Mouse (Mus musculus): ENCODE data around the gene Yjefn3.

- TF ChIP-seq CTCF (IDR thresholded peaks at IDR 0.05; ENCODE audit: low read depth) = no peak
- TF ChIP-seq EP300 (IDR thresholded peaks at IDR 0.05; ENCODE audit: low read depth) = no peak
These were observed 14.2 kb downstream of the Yjefn3 start for GRCm38 (mm10) chr8:69888244-69888866.
